Mouse (Mus musculus) spleen, adult 2 months (tissue): ENCODE measurements around the gene E2f2. TPM values are rescaled to one million over a fixed set of nuclear protein-coding genes. Genes with fewer than 3 reads are reported as not detected.

ENCODE experiments used
- DNase-seq, 2 experiments: peaks; one replicate each; pipeline versions ENCODE4 v3.0.0 to v3.0.0-alpha.2; 2012 to 2021; ENCODE audit warnings: low spot score in 2 of 2, low read depth in 1 of 2
- H3K27ac ChIP-seq: fragments of 200-500 bp; 2 replicates; pipeline ENCODE4 v1.5.1; 2012; ENCODE audit warnings: low read length, inconsistent platforms; ENCODE audit not compliant: insufficient read depth
- H3K27me3 ChIP-seq: fragments of 200-500 bp; 2 replicates; pipeline ENCODE4 v1.6.1; 2012; ENCODE audit warnings: mild to moderate bottlenecking, moderate library complexity, low read length, inconsistent platforms; ENCODE audit not compliant: control insufficient read depth, insufficient read depth
- H3K36me3 ChIP-seq: fragments of 200-500 bp; 2 replicates; pipeline ENCODE4 v1.6.1; 2012; ENCODE audit warnings: mild to moderate bottlenecking, low read length, inconsistent platforms; ENCODE audit not compliant: control insufficient read depth, insufficient read depth
- H3K4me1 ChIP-seq: fragments of 200-500 bp; 2 replicates; pipeline ENCODE4 v1.6.1; 2011; ENCODE audit warnings: inconsistent platforms; ENCODE audit not compliant: control insufficient read depth, insufficient read depth, insufficient read length
- H3K4me3 ChIP-seq: fragments of 200-500 bp; 2 replicates; pipeline ENCODE4 v1.5.1; 2011; ENCODE audit warnings: mild to moderate bottlenecking, inconsistent platforms; ENCODE audit not compliant: insufficient read depth, insufficient read length; ENCODE audit errors: extremely low read depth
- CTCF ChIP-seq: fragments of 200-500 bp; IDR thresholded peaks from 2 replicates; pipeline ENCODE4 v1.5.1; 2011; ENCODE audit warnings: mild to moderate bottlenecking, inconsistent platforms; ENCODE audit not compliant: insufficient read depth, insufficient read length, insufficient replicate concordance; ENCODE audit errors: extremely low read depth
- POLR2A ChIP-seq: fragments of 200-500 bp; IDR thresholded peaks from 2 replicates; pipeline ENCODE4 v1.6.1; 2011; ENCODE audit warnings: low read depth, low read length, inconsistent platforms
- WGBS: fragments of 180-500 bp; shearing (Covaris S2); methylation state at CpG from one replicate; pipeline ENCODE4 v1.1.7; 2018; 5-methylcytosine and 5-hydroxymethylcytosine counted together
- polyA plus RNA-seq: library from polyadenylated mRNA; depleted of rRNA; stranded (reverse); fragments of >200 nt; gene quantifications from 2 replicates; pipeline ENCODE4 v1.2.3, GENCODE M21; 2012

E2f2 gene
- polyA plus RNA-seq, 1 experiment: 32.1 TPM

DNA sequence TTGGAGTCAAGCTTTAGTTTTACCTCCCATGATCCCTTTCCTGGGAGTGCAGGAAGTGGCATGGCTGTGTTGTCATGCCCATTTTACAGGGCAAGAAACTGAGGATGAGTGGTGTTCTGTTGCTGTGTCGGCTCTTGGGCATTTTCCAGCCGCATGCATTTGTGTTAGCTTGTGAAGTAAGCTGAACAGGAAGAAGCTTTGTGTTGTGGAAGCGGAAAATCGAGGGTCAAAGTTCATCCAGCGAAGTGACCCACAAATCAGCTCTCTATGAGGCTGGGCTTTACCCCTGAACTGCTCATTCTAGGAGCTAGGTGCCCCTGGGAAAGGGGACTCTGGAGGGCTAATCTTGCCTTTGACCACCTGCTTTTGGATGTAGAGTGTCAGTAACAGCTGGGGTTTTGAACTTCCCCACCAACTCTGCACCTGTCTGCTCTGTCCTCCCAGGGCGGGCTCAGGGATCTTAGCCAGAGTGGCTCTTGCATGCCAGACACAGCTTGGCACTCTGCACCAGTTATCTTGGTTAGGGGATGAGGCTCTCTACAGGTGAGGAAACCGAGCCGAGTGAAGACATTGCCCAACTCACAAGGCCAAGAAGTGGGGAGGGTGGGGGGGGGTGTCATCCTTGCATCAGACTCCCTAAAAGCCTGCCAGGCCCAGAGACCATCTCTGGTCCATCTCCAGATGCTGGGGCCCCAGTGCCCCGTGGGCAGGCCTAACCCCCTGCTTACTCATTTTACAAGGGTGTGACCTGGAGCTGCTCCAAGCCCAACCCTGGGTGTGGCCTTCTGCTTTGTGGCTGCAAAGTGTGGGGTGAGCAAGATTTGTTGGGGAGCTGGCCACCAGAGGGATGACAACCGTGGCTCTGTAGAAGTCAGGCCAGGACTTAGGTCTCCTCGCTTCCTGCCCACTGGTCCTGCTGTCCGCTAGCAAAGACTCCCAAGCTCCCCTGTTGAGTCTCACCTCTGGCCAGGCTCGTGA is 2.3 kb downstream of the E2f2 start:
- peak overlapping the region; percentile 32; the same call in 1 of the 2 replicates for H3K4me3 ChIP-seq
- 37% methylated on average over 13 of the region's 13 CpGs for WGBS
- no peaks in the 10 kb centered on the region for H3K36me3 ChIP-seq
- TF ChIP-seq POLR2A (peak; percentile 9; the same call in 1 of the 2 replicates), CTCF (no peak)
- peak overlapping the region; percentile 88 for H3K27ac ChIP-seq
- peak in 1 of 2 experiments; percentile 36 for DNase-seq
- peaks cover 54% of the 10 kb centered on the region; the same call in 1 of the 2 replicates for H3K4me1 ChIP-seq
- H3K27me3 ChIP-seq: no peaks in the 10 kb centered on the region

DNA sequence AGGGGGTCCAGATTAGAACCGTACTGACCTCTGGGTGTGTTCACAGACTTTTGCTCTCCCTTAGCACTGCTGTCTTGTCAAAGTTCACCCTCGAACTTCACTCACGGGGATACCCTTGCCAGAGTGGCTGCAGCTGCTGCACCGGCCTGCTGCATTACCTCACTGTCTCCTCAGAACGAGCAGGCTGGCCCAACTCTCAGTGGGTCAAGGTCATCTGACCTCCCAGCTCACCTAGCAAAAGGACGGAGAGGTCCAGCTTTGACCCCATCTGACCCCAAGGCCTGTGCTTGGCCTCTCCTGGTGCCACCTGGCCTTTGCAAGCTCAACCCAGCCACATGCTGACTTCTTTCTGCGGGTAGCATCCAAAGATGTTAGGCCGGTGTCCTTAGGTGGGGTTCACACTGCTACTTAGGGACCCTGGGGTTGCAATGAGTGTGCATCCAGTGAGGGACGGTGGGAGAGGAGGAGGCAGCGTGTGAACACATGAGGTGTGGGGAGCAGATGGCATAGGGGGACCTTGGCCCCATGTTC is 3.9 kb downstream of the E2f2 start:
- H3K36me3 ChIP-seq: no peaks in the 10 kb centered on the region
- TF ChIP-seq POLR2A: no peak
- no peak for TF ChIP-seq CTCF
- no peak for DNase-seq
- H3K27me3 ChIP-seq: no peaks in the 10 kb centered on the region
- 61% methylated on average over 10 of the region's 10 CpGs for WGBS
- peaks cover 55% of the 10 kb centered on the region; the same call in 1 of the 2 replicates for H3K4me1 ChIP-seq
- peak overlapping the region; percentile 96 for H3K27ac ChIP-seq
- H3K4me3 ChIP-seq: no peak overlapping the region

DNA sequence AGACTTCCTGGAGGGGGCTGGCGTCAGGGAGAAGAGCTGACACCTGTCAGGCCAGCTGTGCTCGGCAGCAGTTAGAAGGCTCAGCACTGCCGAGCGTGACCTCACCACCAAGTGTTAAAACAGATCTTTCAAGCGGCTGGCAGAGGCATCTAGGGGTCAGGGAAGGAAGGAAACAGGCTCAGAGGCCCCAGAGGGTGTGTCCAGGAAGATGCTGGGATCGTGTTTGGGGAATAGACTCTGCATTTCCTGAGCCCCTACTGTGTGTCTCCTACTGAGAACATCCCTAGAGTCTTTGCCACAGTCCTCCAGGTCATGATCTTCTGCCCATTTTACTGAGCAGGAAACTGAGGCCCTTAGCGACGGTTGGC is 5.0 kb downstream of the E2f2 start:
- Histone ChIP-seq H3K4me1 (peaks cover 60% of the 10 kb centered on the region; the same call in 1 of the 2 replicates), H3K27me3 (no peaks in the 10 kb centered on the region), H3K36me3 (no peaks in the 10 kb centered on the region), H3K27ac (peak overlapping the region; percentile 96), H3K4me3 (no peak overlapping the region)
- whole genome bisulfite sequencing: 5% methylated on average over 8 of the region's 8 CpGs
- DNase-seq: peak in 1 of 2 experiments; percentile 58
- TF ChIP-seq CTCF (no peak), POLR2A (no peak)

- Histone ChIP-seq H3K36me3 (no peaks in the 10 kb centered on the region), H3K27me3 (no peaks in the 10 kb centered on the region), H3K27ac (peak overlapping the region; percentile 96), H3K4me1 (peaks cover 61% of the 10 kb centered on the region; the same call in 1 of the 2 replicates), H3K4me3 (peak overlapping the region; percentile 24; the same call in 1 of the 2 replicates)
- TF ChIP-seq POLR2A (peak; percentile 35), CTCF (no peak)
- peak; percentile 59 to 75 for DNase-seq
- 7% methylated on average over 11 of the region's 11 CpGs for WGBS
These were observed 5.6 kb downstream of the E2f2 start for GRCm38 (mm10) chr4:136177612-136178474.

GRCm38 (mm10) chr4:136178475-136178921 is 6.3 kb downstream of the E2f2 start:
- peak overlapping the region; percentile 24; the same call in 1 of the 2 replicates for H3K4me3 ChIP-seq
- DNase-seq: peak in 1 of 2 experiments; percentile 28
- peak overlapping the region; percentile 96 for H3K27ac ChIP-seq
- peaks cover 61% of the 10 kb centered on the region; the same call in 1 of the 2 replicates for H3K4me1 ChIP-seq
- H3K36me3 ChIP-seq: 0 out of 2 replicates have a peak, but pooled peaks cover 1% of the 10 kb centered on the region
- TF ChIP-seq POLR2A: no peak
- no peak for TF ChIP-seq CTCF
- WGBS: 9% methylated on average over 12 of the region's 12 CpGs
- H3K27me3 ChIP-seq: no peaks in the 10 kb centered on the region

- H3K36me3 ChIP-seq: 0 out of 2 replicates have a peak, but pooled peaks cover 1% of the 10 kb centered on the region
- no peak for DNase-seq
- no peaks in the 10 kb centered on the region for H3K27me3 ChIP-seq
- no peak for TF ChIP-seq CTCF
- TF ChIP-seq POLR2A: no peak
- 0 out of 2 replicates have a peak overlapping the region, but pooled peaks have one; percentile 63 for H3K4me3 ChIP-seq
- peak overlapping the region; percentile 96 for H3K27ac ChIP-seq
- 27% methylated on average over 7 of the region's 7 CpGs for WGBS
- H3K4me1 ChIP-seq: peaks cover 53% of the 10 kb centered on the region; the same call in 1 of the 2 replicates
These were observed 7.3 kb downstream of the E2f2 start for GRCm38 (mm10) chr4:136179456-136179855.
